Mouse (Mus musculus): Measurements from ENCODE around the gene Micall1.

Micall1 gene

GRCm38 (mm10) chr15:79097611-79098025, 11.1 kb upstream of the Micall1 start:
- peak; percentile 72 for DNase-seq (ENCODE audit: low spot score)

GRCm38 (mm10) chr15:79098220-79098619, 10.5 kb upstream of the Micall1 start:
- DNase-seq (ENCODE audit: low spot score), result no peak

GRCm38 (mm10) chr15:79098868-79099267, 9.8 kb upstream of the Micall1 start:
- DNase-seq (ENCODE audit: low spot score), result no peak

GRCm38 (mm10) chr15:79099456-79099855, 9.2 kb upstream of the Micall1 start:
- DNase-seq (ENCODE audit: low spot score), result no peak

- DNase-seq (ENCODE audit: low spot score), result no peak
Measured at GRCm38 (mm10) chr15:79100391-79100790, 8.3 kb upstream of the Micall1 start.

- peak; percentile 41 for DNase-seq (ENCODE audit: low spot score)
Measured at GRCm38 (mm10) chr15:79101531-79101930, 7.2 kb upstream of the Micall1 start.

- peak; percentile 40 for DNase-seq (ENCODE audit: low spot score)
Measured at GRCm38 (mm10) chr15:79103264-79103663, 5.4 kb upstream of the Micall1 start.

GRCm38 (mm10) chr15:79105804-79106203, 2.9 kb upstream of the Micall1 start:
- DNase-seq (ENCODE audit: low spot score), result no peak

GRCm38 (mm10) chr15:79107966-79108365, 732 bp upstream of the Micall1 start:
- no peak for DNase-seq (ENCODE audit: low spot score)

- DNase-seq (ENCODE audit: low spot score), result peak; percentile 32
Measured at GRCm38 (mm10) chr15:79109321-79109934, 730 bp downstream of the Micall1 start.

GRCm38 (mm10) chr15:79110031-79110430, 1.3 kb downstream of the Micall1 start:
- no peak for DNase-seq (ENCODE audit: low spot score)

GRCm38 (mm10) chr15:79110528-79110927, 1.8 kb downstream of the Micall1 start:
- no peak for DNase-seq (ENCODE audit: low spot score)

GRCm38 (mm10) chr15:79111774-79112173, 3.1 kb downstream of the Micall1 start:
- DNase-seq (ENCODE audit: low spot score), result no peak

- no peak for DNase-seq (ENCODE audit: low spot score)
Measured at GRCm38 (mm10) chr15:79115276-79115675, 6.6 kb downstream of the Micall1 start.

GRCm38 (mm10) chr15:79119491-79119890, 10.8 kb downstream of the Micall1 start:
- DNase-seq (ENCODE audit: low spot score), result no peak

GRCm38 (mm10) chr15:79122119-79122518, 13.4 kb downstream of the Micall1 start:
- no peak for DNase-seq (ENCODE audit: low spot score)

- no peak for DNase-seq (ENCODE audit: low spot score)
Measured at GRCm38 (mm10) chr15:79122546-79122945, 13.8 kb downstream of the Micall1 start.

GRCm38 (mm10) chr15:79123751-79124150, 15.1 kb downstream of the Micall1 start:
- no peak for DNase-seq (ENCODE audit: low spot score)

- DNase-seq (ENCODE audit: low spot score), result no peak
Measured at GRCm38 (mm10) chr15:79124331-79124875, 15.7 kb downstream of the Micall1 start.

GRCm38 (mm10) chr15:79126217-79126932, 17.7 kb downstream of the Micall1 start:
- DNase-seq (ENCODE audit: low spot score), result peak; percentile 67

GRCm38 (mm10) chr15:79127101-79127500, 18.4 kb downstream of the Micall1 start:
- DNase-seq (ENCODE audit: low spot score), result no peak

GRCm38 (mm10) chr15:79128208-79128607, 19.5 kb downstream of the Micall1 start:
- no peak for DNase-seq (ENCODE audit: low spot score)

- DNase-seq (ENCODE audit: low spot score), result no peak
Measured at GRCm38 (mm10) chr15:79129311-79129710, 20.6 kb downstream of the Micall1 start.

All from layer of hippocampus, adult 11-12 months (tissue).